Mouse (Mus musculus): ENCODE data around the gene 6030458C11Rik. TPM values are rescaled to one million over a fixed set of nuclear protein-coding genes. Genes with fewer than 3 reads are reported as not detected.

The 6030458C11Rik gene
- 6.8 TPM for polyA plus RNA-seq (2014; fragmentation: Illumina TruSeq; extraction: RNeasy Lipid Tissue Mini Kit (QIAGEN cat#74804); ENCODE audit: insufficient read depth, low read depth, low replicate concordance)

DNA sequence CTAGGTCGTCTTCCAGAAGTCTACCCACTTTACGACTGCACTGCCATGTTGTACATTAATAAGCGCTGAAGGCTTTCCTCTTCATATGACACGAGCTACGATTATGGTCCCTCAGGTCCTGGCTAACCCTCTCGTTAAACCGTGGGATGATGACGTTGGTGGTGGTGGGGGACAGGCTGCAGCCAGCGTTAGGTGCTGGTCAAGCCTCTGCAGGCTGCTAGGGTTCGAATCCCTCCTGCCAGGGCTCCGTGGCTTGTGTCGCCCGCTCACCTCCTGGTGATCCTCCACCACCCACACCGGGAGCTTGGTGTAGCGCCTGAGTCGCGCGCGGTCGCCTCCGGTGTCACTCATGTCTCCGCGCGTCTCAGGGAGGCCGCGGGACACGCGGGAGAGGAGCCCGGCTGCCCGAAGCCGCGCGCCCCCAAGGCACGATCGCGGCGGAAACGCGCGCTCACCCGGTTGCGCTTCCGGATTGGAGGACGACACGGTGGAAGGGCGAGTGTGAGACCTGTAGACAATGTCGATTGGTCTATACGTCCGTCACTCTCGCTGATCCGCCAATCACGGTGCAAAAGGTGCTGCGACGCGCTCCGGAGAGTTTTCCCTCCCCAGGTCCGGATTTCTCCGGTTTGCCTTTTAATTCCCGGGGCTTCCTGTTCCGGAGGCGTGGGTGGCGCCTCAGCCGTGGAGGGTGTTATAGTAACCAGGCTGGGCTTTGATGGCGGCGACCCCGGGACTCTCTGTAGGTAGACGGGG, at the start of gene 6030458C11Rik, which contains the start of gene Drosha:
Gene 6030458C11Rik (minus strand): TSS at position 453 of the 756 bp plus-strand sequence.
Gene Drosha (plus strand): TSS at position 619 of the 756 bp plus-strand sequence.

Other genes starting within 250 kb of the 6030458C11Rik start
- 33.8 TPM for gene Pdzd2, start 84.7 kb downstream of the 6030458C11Rik start, polyA plus RNA-seq (2014; fragmentation: Illumina TruSeq; extraction: RNeasy Lipid Tissue Mini Kit (QIAGEN cat#74804); ENCODE audit: insufficient read depth, low read depth, low replicate concordance)
- gene Drosha, start 166 bp upstream of the 6030458C11Rik start, polyA plus RNA-seq (2014; fragmentation: Illumina TruSeq; extraction: RNeasy Lipid Tissue Mini Kit (QIAGEN cat#74804); ENCODE audit: insufficient read depth, low read depth, low replicate concordance) = 8.4 TPM